Mouse (Mus musculus): ENCODE measurements at regions not wholly inside any gene's neighbourhood (a gene's known extent, or its start where the extent isn't known, plus 50 kb on each side); places are given as distances from the start of the nearest gene placed in this dataset.

- WGBS = 24% methylated on average over 6 of the region's 6 CpGs
- no peak overlapping the region for H3K4me3 ChIP-seq
- H3K4me1 ChIP-seq = no peaks in the 10 kb centered on the region
- H3K9ac ChIP-seq = no peak overlapping the region
- no peaks in the 10 kb centered on the region for H3K27me3 ChIP-seq
- peak; percentile 62; the same call in 1 of the 2 replicates for ATAC-seq (ENCODE audit: borderline replicate concordance, extremely low read depth, low FRiP score, low TSS enrichment)
- no peak overlapping the region for H3K4me2 ChIP-seq
- no peaks in the 10 kb centered on the region for H3K9me3 ChIP-seq
- no peak overlapping the region for H3K27ac ChIP-seq
- no peaks in the 10 kb centered on the region for H3K36me3 ChIP-seq
Measured at GRCm38 (mm10) chr8:98243328-98243926, 1172.8 kb downstream of the Cdh8 start.

- H3K9me3 ChIP-seq = no peaks in the 10 kb centered on the region
- H3K4me2 ChIP-seq = no peak overlapping the region
- no peaks in the 10 kb centered on the region for H3K4me1 ChIP-seq
- no peaks in the 10 kb centered on the region for H3K27me3 ChIP-seq
- no peak overlapping the region for H3K27ac ChIP-seq
- no peaks in the 10 kb centered on the region for H3K36me3 ChIP-seq
- no peak for ATAC-seq (ENCODE audit: borderline replicate concordance, extremely low read depth, low FRiP score, low TSS enrichment)
- no peak overlapping the region for H3K9ac ChIP-seq
- H3K4me3 ChIP-seq = no peak overlapping the region
Measured at GRCm38 (mm10) chr8:98214019-98214418, 1202.3 kb downstream of the Cdh8 start.

Data from lung, embryonic 15.5 days (tissue).